Mouse (Mus musculus) liver, adult 2 months (tissue): ENCODE measurements around the gene Cyp2u1.

ENCODE experiments used
- CTCF ChIP-seq: fragments of 200-500 bp; IDR thresholded peaks from 2 replicates; pipeline ENCODE4 v1.5.1; 2011; ENCODE audit warnings: low read depth, low read length, control low read depth
- POLR2A ChIP-seq: fragments of 200-500 bp; IDR thresholded peaks from 2 replicates; pipeline ENCODE4 v1.6.1; 2011; ENCODE audit warnings: low read length, control low read depth; ENCODE audit not compliant: insufficient read depth; ENCODE audit errors: extremely low read depth

GRCm38 (mm10) chr3:131327189-131327588 lies 24.2 kb upstream of the Cyp2u1 start:
- TF ChIP-seq CTCF (no peak), POLR2A (no peak)
